ENCODE assay signal across 8 mouse cellular contexts in the genomic region with DNA sequence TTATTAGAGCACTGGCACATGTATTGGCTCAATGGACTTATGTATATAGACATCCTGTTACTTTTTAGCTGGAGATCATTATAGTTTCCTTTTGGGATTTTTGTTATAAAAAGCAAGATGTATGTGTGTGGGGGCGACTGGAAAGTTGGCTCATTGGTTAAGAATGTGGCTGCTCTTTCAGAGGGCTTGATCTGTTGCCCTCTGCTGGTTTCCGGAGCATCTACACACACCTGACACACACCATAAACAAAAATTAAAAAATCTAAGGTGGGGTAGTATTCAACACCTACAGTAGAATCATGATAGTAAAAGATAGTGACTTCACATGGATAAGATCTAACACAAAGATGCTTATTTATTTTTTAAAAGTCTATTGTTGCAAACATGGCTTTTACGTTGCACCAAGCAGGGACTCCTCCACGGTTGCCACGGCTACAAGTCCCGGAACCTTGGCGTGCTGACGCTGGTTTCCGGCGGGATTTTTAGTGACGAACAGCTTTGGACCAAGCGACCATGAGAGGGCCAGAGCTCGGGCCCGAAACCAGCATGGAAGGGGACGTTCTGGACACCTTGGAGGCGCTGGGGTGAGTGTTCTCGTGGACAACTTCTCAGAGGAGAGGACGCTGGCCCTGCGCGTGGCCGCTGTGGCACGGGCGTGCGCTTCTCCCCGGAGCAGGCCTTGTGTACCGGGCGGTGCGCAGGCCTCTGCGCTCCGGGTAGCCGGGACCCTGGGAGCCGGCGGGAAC. TPM values are rescaled to one million over a fixed set of nuclear protein-coding genes. Genes with fewer than 3 reads are reported as not detected.
DNase-seq lines count a peak whose midpoint lies in the region; ATAC-seq lines count a peak whose summit lies in the region.

A gene (plus strand): TSS at position 485 of the 746 bp plus-strand sequence.

- peak within 1 kb of the TSS; percentile 89 for H3K4me3 ChIP-seq in hindbrain, embryonic 14.5 days (replicated peaks; ENCODE audit: low read length)

- peak within 1 kb of the TSS; percentile 92 for H3K9ac ChIP-seq in hindbrain, embryonic 14.5 days

- H3K27ac ChIP-seq in hindbrain, embryonic 14.5 days = peak within 1 kb of the TSS; percentile 91

- no peaks in the 10 kb centered on the region for H3K27me3 ChIP-seq in hindbrain, embryonic 14.5 days (ENCODE audit: control insufficient read depth, insufficient read depth, low read length)

- H3K4me1 ChIP-seq in hindbrain, embryonic 14.5 days (replicated peaks; ENCODE audit: control insufficient read depth, insufficient read depth, low read length) = peaks cover 16% of the 10 kb centered on the region

- peak; percentile 97 for ATAC-seq in hindbrain, embryonic 14.5 days (ENCODE audit: low FRiP score)

- peak within 1 kb of the TSS; percentile 70 for H3K4me2 ChIP-seq in hindbrain, embryonic 14.5 days (replicated peaks)

- peak; percentile 97 for DNase-seq in R1 (ENCODE audit: low read depth, low spot score)
- DNase-seq in cerebellum, postnatal 25 days = peak; percentile 92 to 95
- peak; percentile 86 to 89 for DNase-seq in frontal cortex, postnatal 25 days (ENCODE audit: low spot score in 2 of 2)
- DNase-seq in hindbrain, embryonic 14.5 days (ENCODE audit: low spot score) = peak; percentile 97
- peak; percentile 90 for DNase-seq in layer of hippocampus, postnatal 36 days
- peak; percentile 89 for DNase-seq in lung, postnatal 36 days
- peak; percentile 96 for DNase-seq in retina, postnatal 1 day
- DNase-seq in urinary bladder, adult 18-20 months (ENCODE audit: low spot score in 2 of 2) = peak; percentile 81 to 93

- WGBS in hindbrain, embryonic 14.5 days = 1% methylated on average over 33 of the region's 33 CpGs

- no peaks in the 10 kb centered on the region for H3K9me3 ChIP-seq in hindbrain, embryonic 14.5 days (ENCODE audit: control insufficient read depth, low read length)

- H3K36me3 ChIP-seq in hindbrain, embryonic 14.5 days (replicated peaks; ENCODE audit: control insufficient read depth, insufficient read depth) = no peaks in the 10 kb centered on the region

RNA-seq across cellular contexts. Expression of the gene that starts here (rescaled TPM):
- polyA plus RNA-seq in hindbrain, embryonic 14.5 days (2014; fragmentation: Nextera tagmentation; extraction: Ambion mirVana) = 7.9 and 8.8 TPM in 2 replicates
- total RNA-seq in layer of hippocampus, postnatal 36 days (2021) = 10 to 100 TPM; 51.5 to 51.7 TPM

Comparison
In these comparisons a context has a peak if more than half of its experiments do, and no peak if none do; other contexts are left out.
1. Peak in every context shown above with its lines: DNase-seq, ATAC-seq, H3K4me3 ChIP-seq and H3K27ac ChIP-seq.